Mouse (Mus musculus) urinary bladder, adult 2 months (tissue): ENCODE measurements at regions not wholly inside any gene's neighbourhood (a gene's known extent, or its start where the extent isn't known, plus 50 kb on each side); places are given as distances from the start of the nearest gene placed in this dataset.

Experiments
- DNase-seq: peaks from one replicate; pipeline ENCODE4 v3.0.0; 2022; ENCODE audit warnings: low spot score

DNA sequence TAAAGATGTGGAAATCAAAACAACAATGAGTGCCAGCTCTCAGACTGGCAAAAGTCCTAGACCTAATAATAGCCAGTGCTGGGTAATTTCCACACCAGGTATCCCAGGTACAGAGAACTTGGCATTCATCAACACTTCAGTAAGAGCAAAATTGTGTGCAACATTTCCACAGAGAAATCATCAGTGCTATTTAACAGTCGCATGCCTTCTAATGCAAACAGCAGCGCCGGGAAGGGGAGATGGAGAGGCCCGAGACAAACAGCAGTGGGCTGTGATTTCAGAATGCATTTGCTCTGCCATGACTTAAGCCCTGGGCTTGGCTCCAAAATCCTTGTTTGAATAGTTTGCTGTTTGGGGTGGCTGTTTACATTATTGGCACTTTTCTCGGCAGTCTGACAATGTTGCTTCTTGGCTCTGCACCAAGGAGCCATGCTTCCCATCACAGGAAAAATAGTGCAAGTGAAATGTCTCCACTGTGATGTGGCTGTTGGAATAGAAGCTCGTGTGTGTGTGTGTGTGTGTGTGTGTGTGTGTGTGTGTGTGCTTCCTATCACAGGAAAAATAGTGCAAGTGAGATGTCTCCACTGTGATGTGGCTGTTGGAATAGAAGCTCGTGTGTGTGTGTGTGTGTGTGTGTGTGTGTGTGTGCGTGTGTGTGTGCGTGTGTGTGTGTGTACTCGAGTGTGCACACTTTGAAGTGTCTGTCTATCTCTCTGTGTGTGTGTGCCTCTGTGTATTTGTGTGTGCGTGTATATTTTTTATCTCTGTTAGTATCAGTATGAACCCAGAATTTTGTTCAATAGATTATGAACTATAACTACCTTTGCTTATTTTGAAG is 190.1 kb upstream of the Cdyl start:
- DNase-seq: no peak

DNA sequence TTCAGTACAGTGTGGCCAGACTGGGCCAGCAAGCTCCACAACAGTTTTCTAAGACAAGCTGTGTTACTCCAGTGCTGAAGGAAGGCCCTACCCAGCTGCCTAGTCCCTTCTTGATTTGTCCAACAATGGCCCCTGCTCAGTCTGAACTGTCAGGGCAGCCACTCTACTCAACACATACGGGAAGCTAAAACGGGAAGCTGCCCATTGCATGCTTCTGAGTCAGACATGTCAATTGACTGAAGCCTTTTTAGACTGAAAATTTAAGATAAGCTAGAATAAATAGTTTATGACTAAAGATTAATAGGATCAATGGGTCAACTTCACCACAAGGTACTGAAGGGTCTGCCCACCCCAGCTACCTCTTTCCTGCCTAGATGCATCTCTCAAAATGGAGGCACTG is 181.4 kb upstream of the Cdyl start:
- DNase-seq: no peak

DNA sequence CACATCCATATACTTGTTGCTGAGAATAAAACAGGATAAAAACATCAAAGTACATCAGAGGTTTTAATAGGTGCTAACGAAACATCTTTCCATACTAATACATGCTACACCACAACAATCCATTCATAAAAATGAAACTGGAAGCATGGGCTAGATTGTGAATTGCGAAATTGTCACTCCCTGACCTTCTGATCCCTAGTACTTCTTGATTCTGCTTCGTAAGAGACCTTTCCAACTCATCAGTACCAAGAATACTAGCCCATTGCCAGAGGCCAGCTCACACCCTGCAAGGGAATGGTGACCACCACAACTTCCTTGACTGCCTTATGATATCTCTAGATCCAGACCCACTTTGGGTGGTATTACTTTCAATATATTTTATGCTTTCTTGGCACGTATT is 177.3 kb upstream of the Cdyl start:
- no peak for DNase-seq

DNA sequence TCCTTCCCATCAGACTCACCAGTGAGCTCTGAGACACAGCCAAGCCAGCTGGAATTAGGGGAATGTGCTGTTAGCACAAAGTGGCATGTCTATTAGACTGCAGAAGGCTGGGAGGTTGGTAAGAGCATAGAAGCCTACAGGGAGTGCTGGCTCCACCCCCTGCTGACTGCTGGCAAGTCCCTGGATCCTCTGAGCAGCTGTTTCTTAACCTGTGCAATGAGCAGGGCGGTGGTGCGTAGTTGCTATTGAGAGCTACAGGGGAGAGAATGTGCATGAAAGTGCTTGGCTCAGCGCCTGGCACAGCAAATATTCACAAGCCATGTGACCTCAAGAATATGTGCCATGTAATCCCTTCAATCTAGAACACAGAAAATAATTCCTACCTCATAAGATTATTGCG is 173.5 kb upstream of the Cdyl start:
- DNase-seq: no peak

DNA sequence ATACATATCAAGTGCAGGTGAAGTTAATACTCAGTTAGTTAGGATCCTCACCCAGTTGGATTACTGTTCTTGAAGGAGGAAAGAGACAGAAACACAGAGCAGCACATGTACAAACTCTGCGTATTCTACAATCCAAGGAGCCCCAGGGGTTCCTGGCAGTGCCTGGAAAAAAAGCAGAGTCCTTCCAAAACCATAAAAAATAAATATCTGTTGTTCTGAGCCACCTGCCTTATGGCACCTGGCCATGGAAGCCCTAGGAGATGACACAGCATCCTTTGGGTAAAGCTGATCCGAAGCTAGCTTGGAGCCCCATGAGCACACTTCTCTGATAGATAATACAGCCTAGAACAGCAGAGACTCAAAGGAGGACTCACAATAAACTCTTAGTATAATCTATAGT is 159.9 kb upstream of the Cdyl start:
- DNase-seq: no peak

DNA sequence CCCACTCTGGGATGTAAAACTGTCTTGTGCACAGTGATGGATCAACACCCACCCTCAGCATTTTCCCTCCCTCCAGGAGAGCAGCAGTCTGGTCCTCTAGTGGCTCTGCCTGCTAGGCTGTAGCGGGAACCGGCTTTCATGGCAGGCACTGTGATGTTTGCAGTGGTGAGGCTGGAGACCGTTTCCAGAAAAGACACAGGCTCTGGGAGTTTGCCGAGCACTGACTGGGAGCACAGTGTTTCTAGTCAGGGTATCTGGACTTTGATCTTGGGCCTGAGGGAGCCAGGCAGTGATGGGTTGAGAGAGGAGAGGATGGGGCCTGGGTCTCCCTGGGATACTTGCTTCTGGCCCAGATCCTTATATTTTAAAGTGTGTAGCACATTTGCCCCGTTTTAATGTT is 158.7 kb upstream of the Cdyl start:
- no peak for DNase-seq

DNA sequence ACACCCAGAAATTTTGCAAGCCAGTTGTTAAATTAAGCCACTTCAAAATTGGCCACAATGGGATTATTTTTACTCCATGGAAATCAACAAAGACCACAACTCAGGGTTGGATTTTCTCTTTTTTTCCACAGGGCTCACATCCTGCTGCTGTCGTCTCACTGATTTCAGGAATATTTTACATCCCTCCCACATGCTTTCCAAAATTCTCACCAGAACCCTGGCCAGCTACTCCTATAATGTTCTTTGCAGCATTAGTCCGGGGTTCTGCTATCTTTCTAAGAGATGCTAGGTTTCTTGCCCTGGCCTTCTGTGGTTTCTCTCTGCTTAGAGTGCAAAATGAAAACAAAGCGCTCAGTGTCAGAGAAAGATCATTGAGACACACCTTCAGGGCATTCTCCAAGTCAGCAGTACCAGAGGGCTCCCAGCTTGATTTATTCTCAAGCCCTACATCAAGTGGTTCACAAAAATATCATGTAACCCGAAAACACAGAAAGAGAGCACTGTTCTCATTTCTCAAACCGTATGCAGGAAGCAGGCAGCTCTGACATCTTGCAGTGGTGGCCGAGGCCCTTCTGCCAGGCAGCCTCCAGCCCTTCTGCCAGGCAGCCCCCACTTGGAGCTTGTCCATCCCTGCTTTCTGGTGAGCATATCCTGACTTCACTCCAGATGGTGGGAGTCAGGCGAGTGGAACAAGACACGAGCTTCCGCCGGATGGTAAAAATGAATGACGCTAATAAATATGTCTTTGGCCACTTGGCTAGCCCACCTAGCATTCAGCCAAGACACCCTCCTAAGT is 158.1 kb upstream of the Cdyl start:
- no peak for DNase-seq

DNA sequence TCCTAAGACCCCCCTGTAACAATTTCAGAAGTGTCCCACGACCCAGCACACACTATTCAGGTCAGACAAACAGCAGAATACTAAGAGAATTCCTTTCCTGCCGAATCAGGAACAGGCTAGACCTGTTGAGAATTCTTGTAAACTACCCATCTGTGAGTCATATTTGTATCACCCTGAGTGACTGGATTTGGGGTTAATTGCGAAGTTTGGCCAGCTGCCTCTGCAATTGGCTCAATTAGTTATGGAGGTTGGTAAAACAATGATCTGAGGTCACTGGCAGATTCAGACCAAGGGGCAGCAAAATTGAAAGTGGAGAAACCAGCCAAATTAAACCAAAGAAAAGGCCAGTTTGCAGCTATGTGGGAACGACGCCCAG is 157.5 kb upstream of the Cdyl start:
- no peak for DNase-seq

DNA sequence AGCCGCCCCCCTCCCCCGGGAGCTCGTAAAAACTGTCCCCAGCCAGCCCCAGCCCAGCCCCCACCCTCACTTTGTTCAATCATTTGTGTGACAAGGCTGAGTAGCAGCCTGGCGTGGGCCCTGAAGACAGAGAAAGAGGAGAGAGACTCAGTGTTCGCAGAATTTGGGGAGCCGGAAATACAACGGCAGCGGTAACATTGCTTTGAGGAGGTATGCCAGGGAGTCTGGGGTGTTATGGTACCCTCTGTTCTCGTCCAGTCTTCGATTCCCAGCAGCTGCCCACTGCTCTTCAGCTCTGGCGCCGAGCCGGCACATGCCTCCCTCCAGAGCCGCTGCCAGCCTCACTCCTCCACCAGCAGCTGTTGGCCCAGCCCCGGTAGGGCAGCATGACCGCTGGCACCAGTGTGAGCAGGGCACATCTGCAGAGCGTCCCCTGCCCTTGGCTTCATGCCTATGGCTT is 156.2 kb upstream of the Cdyl start:
- DNase-seq: no peak

DNA sequence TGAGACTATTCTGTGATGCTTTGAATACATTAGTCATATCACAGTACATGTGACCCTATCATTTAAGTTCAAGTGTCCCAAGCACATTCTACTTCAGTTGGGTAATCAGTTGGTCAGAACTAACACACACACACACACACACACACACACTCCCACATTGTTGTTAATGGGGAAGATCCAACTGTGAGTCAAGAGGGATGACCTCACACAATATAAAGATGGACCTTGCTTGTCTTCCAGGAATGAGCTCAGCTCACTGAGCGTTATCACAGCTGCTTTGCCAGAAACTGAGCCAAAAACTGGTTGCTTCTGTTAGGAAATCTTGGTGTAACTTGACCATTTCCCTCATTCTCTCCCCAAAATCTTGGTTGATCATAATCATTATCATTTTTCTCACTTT is 152.4 kb upstream of the Cdyl start:
- DNase-seq: no peak

DNA sequence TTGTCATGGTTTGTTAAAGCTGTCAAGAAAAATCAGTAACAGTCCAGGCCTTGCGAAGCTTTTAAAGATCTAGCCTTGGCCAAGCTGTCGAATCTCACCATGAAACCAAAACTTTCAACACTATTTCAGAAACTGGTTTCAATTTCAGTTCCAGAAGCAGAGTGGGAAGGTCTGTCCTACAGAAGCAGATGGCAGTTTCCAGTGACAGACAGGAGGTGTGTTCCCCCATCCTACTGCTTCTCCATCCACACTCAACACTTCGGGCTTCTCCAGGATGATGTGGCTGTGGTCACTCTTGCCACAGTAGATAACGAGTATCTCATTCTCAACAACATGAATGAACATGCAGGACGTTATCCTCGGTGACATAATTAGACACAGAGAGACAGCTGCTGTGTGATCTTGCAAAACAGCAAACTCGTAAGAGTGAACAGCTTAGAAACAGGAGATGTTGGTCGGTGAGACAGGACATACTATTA is 147.6 kb upstream of the Cdyl start:
- DNase-seq: no peak

DNA sequence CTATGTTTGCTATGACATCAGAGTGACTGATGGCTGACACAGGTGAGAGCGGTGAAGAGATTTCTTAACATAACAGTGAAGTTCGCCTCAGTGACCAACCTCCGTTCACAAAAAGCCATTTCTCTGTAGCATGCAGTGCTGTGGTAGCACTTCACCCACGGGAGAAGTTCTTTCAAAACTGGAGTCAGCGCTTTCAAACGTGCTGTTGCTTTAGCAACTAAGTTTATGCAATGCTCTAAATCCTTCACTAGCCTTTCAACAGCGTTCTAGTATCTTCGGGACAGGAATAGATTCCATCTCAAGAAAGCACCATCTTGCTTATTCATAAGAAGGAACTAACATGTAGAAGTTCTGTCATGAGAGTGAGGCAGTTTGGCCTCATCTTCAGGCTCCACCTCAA is 146.5 kb upstream of the Cdyl start:
- DNase-seq: no peak

DNA sequence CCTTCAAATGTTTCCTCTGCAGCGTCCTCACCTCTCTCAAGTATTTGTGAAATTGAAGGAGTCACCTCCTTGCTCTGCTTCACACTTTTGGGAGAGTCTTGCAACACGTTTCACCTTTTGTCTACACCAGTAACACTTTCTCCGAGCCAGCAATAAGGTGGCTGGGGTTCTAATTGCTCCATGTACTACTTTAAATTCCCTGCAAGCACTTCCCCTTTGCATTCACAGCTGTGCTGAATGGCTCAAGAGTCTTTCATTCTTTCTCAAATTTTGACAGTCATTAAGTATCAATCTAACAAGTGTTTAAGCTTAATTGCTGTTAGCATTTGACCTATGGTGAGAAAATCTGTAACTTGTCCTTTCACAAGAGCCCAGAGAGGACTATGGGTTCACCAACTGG is 144.3 kb upstream of the Cdyl start:
- no peak for DNase-seq

DNA sequence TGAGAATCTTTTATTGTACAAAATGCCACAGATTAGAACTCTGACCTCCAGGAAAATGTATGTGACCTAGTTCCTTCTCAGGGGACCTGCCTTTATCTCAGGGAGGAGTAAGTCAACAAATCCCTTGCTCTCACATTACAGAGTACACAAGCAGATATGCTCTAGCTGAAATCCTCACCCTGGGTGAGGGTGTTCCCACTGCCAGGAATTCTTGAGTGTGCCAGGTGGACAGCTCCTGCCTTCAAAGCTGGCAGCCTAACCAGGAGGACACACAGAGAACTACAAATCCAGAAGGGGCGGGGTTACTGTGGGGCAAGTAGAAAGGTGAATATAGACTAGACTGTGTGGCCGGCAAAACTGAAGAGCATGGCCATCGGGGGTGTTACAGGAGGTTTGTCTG is 141.9 kb upstream of the Cdyl start:
- no peak for DNase-seq

DNA sequence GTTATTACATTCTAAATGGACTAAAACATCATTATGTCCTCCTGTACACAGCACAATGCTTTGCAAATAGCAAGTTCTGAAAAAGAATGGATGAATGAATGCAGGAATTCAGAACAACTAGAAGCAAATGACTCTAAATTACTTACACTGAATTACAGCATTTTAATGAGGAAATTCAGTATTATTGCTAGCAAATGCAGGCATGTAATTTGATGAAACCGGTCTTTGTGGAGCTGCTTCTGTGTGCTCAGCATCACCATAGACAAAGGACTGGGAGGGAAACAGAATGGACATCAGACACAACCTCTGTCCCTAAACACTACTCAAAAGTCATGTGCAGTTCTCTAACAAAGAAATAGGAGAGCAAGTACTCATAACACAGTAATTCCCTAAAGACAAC is 137.4 kb upstream of the Cdyl start:
- no peak for DNase-seq

DNA sequence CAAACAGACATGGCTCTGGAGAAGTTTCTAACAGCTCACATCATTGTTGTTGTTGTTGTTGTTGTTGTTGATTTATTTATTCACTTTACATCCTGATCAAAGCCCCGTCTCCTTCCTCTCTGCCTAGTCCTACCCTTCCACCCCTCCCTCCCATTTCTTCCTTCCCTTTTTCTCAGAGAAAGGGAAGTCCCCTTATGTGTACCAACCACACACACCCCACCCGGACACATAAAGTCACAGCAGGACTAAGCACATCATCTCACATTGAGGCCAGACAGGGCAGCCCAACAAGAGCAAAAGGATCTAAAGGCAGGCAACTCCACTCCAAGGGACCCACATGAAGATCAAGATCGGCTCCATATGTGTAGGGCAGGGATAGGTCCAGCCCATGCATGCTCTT is 130.1 kb upstream of the Cdyl start:
- no peak for DNase-seq

DNA sequence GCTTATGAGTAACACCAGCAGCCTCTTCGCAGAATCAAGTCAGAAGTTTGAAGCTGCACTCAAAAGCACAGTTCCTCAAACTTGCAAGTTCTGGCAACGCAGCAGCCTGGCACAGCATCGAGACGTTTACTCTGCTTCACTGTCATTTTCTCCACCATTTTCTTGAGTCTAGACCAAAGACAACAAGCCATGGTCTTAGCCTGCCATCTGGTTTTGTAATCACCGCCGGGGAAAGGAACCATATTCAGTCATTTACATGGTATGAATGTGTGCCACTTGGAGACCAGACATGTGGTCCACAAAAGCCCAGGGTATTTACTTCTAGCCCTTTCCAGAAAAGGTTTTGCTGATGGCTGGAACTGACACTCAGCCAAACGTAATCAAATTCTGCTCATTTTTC is 122.5 kb upstream of the Cdyl start:
- no peak for DNase-seq

DNA sequence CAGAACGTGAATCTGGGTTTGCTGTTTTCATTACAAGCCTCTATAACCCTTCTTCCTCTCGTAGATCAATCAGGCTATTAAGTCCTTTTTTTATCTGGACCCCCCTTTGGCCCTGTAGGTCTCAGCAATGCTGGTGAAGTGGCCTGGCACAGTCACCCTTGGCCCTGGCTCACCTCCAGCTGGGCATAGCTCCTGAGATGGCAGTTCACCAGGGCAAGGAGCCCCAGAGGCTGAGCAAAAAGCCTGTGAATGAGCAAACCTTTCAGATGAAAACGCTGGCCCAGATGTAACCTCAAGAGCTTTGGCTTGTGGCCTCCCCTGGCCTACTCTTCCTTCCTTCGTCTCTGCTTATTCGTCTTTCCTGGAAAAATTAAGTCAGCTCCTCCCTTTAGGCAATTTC is 121.7 kb upstream of the Cdyl start:
- no peak for DNase-seq

DNA sequence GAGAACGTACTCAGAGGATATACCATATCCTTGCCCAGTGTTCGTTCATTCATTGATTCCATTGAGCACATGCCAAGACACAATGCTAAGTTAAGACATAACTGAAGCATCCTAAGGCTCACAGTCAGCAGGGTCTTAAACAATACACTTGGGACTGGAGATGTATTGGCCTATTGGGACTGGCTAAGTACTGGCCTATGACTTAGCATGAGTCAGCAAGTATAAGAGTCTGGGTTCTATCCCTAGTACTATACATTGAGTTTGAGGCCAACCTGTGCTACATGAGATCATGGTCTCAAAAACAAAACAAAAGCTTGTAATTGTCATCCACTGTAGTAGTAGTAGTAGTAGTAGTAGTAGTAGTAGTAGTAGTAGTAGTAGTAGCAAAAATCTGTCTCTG is 119.2 kb upstream of the Cdyl start:
- DNase-seq: no peak

DNA sequence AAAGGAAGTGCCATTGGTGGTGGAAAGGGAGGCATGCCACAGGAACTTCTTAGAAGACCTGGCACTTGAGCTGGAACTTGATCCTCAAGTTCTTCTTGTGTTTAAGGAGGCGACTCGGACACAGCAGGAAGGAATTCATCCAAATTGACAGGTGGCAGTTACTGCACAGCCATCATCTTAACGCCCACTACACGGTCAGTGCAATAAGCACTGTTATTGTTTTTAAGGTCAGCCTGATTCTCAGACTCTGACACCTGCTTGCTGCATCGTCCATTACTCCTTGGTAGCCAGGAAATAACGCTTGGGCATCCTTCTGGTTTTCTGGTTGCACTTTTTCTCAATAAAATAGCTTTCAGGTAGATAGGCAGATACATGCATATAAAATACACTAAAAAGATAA is 118.6 kb upstream of the Cdyl start:
- no peak for DNase-seq

DNA sequence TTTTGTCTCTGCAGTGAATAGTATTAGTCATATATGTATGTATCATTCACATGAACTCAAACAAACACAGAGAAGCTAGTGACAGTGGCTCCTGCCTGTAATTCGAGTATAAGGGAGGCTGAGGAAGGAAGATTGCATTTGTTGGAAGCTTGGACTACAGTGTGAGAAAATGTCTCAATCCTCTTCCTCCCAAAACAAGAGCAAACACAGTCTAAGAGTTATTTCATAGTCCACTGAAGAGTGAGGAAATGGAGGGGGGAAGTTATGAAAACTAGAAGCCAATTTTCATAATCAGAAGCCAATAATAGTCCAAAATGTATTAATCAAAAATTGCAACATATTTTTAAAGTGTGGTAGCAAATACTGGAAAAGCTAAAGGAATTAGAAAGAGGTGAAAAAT is 95.6 kb upstream of the Cdyl start:
- DNase-seq: no peak

DNA sequence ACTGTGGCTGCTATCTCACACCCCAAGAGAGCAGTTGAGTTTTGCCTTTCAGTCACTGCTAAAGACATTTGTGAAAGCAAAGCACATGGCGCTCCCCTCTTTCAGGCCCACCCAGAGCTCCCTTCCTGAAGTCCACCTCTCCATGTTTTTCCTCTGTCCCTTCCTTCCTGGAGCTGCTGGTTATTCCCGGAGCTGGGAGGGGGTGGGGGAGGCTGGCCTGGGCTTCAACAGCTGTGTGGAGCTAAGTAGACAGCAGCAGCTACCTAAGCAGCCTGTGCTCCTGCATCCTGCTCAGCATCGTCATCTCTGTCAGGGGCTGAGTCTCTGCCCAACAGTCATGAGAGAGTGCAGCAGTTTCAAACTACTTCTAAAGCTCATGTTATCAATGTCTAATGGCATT is 78.0 kb upstream of the Cdyl start:
- no peak for DNase-seq

DNA sequence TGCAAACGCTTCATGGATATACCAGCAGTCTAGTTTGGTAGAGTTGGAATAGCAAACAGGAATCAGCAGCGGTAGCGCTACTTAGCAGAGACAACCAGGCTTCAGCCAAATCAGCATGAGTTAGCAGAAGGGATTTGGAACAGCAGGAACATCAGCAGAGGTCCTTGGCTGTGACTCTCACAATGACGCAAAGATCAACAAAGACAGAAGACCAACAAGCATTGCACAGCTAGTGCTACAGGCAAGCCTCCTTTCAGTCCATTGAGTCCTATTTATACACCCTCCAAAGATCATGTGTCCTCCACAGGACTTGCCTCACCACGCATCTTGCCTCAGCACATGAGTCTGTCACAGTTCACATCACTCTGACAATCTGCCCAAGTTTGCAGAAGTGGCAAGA is 61.6 kb upstream of the Cdyl start:
- DNase-seq: no peak
